Mouse (Mus musculus) kidney, adult 2 months (tissue): ENCODE data around the gene Sun1. TPM values are rescaled to one million over a fixed set of nuclear protein-coding genes. Genes with fewer than 3 reads are reported as not detected.

Experiments used
- DNase-seq: peaks from one replicate; pipeline ENCODE4 v3.0.0; 2021
- H3K27ac ChIP-seq: fragments of 200-500 bp; 2 replicates; pipeline ENCODE4 v1.5.1; 2012; ENCODE audit warnings: low read depth, low read length, control low read depth, inconsistent platforms; ENCODE audit not compliant: insufficient read depth
- H3K27me3 ChIP-seq: fragments of 200-500 bp; replicated peaks from 2 replicates; pipeline ENCODE4 v1.6.1; 2012; ENCODE audit warnings: mild to moderate bottlenecking, moderate library complexity, low read length, inconsistent platforms; ENCODE audit not compliant: control insufficient read depth, insufficient read depth
- H3K36me3 ChIP-seq: fragments of 200-500 bp; 2 replicates; pipeline ENCODE4 v1.6.1; 2012; ENCODE audit warnings: mild to moderate bottlenecking, moderate library complexity, low read length, inconsistent platforms; ENCODE audit not compliant: control insufficient read depth, insufficient read depth
- H3K4me1 ChIP-seq: fragments of 200-500 bp; 2 replicates; pipeline ENCODE4 v1.6.1; 2011; ENCODE audit warnings: low read length; ENCODE audit not compliant: control insufficient read depth, insufficient read depth
- H3K4me3 ChIP-seq: fragments of 200-500 bp; 2 replicates; pipeline ENCODE4 v1.5.1; 2011; ENCODE audit warnings: mild to moderate bottlenecking, low read depth, low read length, control low read depth; ENCODE audit not compliant: insufficient read depth
- CTCF ChIP-seq: fragments of 200-500 bp; conservative IDR thresholded peaks from 2 replicates; pipeline ENCODE4 v1.5.1; 2011; ENCODE audit warnings: low read depth, mild to moderate bottlenecking, control low read depth, low read length, moderate library complexity, mixed read lengths; ENCODE audit not compliant: insufficient read depth, insufficient read length
- POLR2A ChIP-seq: fragments of 200-500 bp; IDR thresholded peaks from one replicate; pipeline ENCODE4 v1.6.1; 2011; ENCODE audit warnings: low read depth, low read length, control low read depth
- WGBS: fragments of 180-500 bp; shearing (Covaris S2); methylation state at CpG from one replicate; pipeline ENCODE4 v1.1.7; 2018; 5-methylcytosine and 5-hydroxymethylcytosine counted together
- polyA plus RNA-seq: library from polyadenylated mRNA; depleted of rRNA; stranded (reverse); fragments of >200 nt; gene quantifications from 2 replicates; pipeline ENCODE4 v1.2.3, GENCODE M21; 2012

The Sun1 gene
- polyA plus RNA-seq, 1 experiment: 40.0 TPM

DNA sequence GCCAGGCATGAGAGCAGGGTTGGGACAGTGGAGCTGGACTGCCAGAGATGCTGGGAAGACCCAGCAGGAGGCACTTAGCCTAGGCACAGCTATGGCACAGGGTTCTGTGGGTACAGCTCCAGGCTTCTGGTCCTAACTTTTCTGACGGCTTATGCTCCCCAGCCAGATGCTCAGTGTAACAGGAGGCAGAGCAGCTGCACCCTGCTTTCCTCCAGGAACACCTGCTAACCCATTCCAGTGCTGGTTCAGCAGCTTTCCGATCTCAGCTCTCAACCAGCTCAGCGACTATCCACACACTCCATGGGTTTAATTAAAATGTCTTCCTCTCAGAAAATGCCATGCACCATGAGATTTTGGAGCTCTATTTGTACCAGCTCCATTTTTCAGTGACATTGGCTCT, 16.3 kb downstream of the Sun1 start:
- H3K36me3 ChIP-seq: peaks cover 2% of the 10 kb centered on the region; the same call in 1 of the 2 replicates
- no peak for TF ChIP-seq POLR2A
- no peak for TF ChIP-seq CTCF
- no peak overlapping the region for H3K4me3 ChIP-seq
- H3K27ac ChIP-seq: no peak overlapping the region
- WGBS: 71% methylated on average over 3 of the region's 3 CpGs
- no peaks in the 10 kb centered on the region for H3K4me1 ChIP-seq
- no peak for DNase-seq
- H3K27me3 ChIP-seq: no peaks in the 10 kb centered on the region

DNA sequence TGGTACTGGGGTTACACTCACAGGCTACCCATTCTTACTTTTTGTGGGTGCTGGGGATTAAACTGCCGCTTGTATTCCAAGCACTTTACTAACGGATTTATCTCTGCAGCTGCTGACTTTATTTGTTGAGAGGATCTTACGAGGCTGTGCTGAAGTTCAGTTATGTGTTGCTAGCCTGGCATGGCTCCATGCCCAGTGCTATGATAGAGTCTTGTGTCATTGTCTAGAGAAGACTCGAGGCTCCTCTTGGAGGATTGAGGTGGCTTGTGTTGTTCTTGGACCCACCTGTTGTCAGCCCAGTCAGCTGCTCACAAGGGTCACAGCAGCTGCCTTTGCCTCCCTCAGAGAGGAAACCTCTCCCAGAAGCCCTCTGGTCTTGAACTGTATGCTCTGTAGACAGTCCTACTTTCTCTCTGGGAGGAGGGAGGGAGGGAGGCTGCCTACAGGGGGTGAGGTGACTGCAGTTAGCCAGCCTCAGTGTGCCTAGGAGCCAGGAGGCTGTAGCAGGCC, 19.6 kb downstream of the Sun1 start:
- TF ChIP-seq POLR2A: no peak
- TF ChIP-seq CTCF: no peak

DNA sequence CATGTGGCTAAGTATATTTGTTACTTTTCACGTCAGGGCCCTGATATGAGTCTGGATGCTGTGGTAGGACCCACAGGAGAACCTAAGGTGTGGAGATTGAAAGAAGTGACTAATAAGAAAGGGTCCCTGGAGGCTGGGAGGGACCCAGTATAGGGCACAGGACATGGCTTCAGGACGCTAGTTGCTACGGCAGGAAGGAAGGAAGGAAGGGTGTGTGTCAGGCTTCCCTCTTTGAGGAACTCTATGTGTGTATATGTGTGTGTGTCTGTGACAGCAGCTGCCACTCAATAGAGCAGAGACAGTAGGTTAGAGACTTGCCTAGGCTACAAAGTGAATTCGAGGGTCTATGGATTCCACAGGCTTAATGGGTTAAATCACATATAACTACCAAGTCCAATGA, 20.2 kb downstream of the Sun1 start:
- Histone ChIP-seq H3K27ac (0 out of 2 replicates have a peak overlapping the region, but pooled peaks have one; percentile 31), H3K36me3 (no peaks in the 10 kb centered on the region; the same call in 1 of the 2 replicates)
- 67% methylated on average over 4 of the region's 4 CpGs for WGBS

More for the DNA sequence above, 19.6 kb downstream of the Sun1 start:
- Histone ChIP-seq H3K27me3 (no peaks in the 10 kb centered on the region), H3K4me3 (no peak overlapping the region), H3K36me3 (peaks cover 2% of the 10 kb centered on the region; the same call in 1 of the 2 replicates), H3K27ac (0 out of 2 replicates have a peak overlapping the region, but pooled peaks have one; percentile 31), H3K4me1 (no peaks in the 10 kb centered on the region)
- WGBS: 51% methylated on average over 4 of the region's 4 CpGs
- DNase-seq: peak; percentile 43

DNA sequence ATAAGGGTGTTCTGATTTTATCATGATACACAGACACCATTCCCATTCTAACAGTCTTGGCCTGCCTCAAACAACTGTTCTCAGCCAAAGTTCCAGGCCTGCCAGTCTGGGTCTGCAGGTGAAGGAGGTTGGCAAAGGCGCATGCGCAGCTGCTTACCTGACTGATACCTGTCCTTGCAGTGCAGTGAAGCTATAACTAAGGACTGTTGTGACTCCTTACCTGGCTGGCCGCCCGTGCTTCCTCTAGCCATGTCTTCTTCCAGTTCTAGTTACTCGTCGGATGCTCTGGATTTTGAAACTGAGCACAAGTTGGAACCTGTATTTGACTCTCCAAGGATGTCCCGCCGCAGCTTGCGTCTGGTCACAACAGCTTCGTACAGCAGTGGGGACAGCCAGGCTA, 22.9 kb downstream of the Sun1 start:
- TF ChIP-seq CTCF (no peak), POLR2A (no peak)
- Histone ChIP-seq H3K4me3 (no peak overlapping the region), H3K27ac (no peak overlapping the region), H3K36me3 (peaks cover 4% of the 10 kb centered on the region), H3K4me1 (no peaks in the 10 kb centered on the region; the same call in 1 of the 2 replicates), H3K27me3 (no peaks in the 10 kb centered on the region)
- no peak for DNase-seq
- WGBS: 96% methylated on average over 10 of the region's 10 CpGs

More for the DNA sequence above, 20.2 kb downstream of the Sun1 start:
- TF ChIP-seq POLR2A: no peak
- no peak for TF ChIP-seq CTCF
- peak; percentile 70 for DNase-seq
- H3K27me3 ChIP-seq: no peaks in the 10 kb centered on the region
- H3K4me3 ChIP-seq: no peak overlapping the region
- H3K4me1 ChIP-seq: no peaks in the 10 kb centered on the region

DNA sequence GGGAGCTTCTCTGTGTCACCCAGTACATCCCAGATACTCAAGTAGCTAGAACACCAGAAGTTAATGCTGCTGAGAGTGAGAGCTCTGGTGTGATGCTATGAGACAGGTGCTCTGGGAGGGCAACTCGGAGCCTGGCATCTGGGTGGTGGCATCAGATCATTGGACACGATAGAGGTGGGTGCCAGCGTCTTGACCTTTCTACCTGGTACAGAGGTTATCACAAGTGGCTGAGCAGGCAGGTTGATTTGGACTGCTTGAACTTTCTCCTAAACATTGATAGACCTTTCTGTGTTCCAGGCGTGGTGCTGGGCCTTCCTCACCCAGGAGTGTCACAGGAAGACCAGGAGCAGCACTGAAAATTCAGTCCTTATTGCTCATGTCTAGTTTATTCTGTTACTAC, 26.8 kb downstream of the Sun1 start:
- Histone ChIP-seq H3K36me3 (peaks cover 4% of the 10 kb centered on the region), H3K4me3 (no peak overlapping the region), H3K27me3 (no peaks in the 10 kb centered on the region), H3K27ac (no peak overlapping the region), H3K4me1 (no peaks in the 10 kb centered on the region; the same call in 1 of the 2 replicates)
- peak; percentile 53 for DNase-seq
- no peak for TF ChIP-seq POLR2A
- no peak for TF ChIP-seq CTCF
- WGBS: 56% methylated on average over 4 of the region's 4 CpGs

DNA sequence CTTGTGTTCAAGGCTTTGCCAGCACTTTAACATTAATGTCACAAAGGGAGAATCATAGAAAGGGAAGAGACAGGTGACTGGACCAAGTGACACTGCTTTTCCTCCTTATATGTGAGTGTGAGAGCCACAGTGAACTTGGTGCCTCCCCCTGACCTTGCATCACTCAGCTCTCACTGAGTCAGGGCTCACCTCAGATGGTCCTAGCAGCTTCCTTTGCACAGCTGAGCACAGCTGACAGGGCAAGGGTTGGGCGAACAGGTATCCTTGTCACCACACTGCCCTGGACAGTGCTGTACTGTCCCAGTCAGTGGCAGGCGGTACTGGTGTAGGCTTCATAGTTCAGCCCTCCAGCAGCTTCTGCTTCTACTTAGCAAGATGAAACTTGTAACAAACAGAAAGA, 27.2 kb downstream of the Sun1 start:
- Histone ChIP-seq H3K4me3 (no peak overlapping the region), H3K4me1 (no peaks in the 10 kb centered on the region; the same call in 1 of the 2 replicates), H3K27ac (no peak overlapping the region), H3K36me3 (peaks cover 4% of the 10 kb centered on the region), H3K27me3 (no peaks in the 10 kb centered on the region)
- WGBS: 100% methylated on average over 2 of the region's 2 CpGs
- no peak for DNase-seq
- TF ChIP-seq POLR2A: no peak
- TF ChIP-seq CTCF: no peak

DNA sequence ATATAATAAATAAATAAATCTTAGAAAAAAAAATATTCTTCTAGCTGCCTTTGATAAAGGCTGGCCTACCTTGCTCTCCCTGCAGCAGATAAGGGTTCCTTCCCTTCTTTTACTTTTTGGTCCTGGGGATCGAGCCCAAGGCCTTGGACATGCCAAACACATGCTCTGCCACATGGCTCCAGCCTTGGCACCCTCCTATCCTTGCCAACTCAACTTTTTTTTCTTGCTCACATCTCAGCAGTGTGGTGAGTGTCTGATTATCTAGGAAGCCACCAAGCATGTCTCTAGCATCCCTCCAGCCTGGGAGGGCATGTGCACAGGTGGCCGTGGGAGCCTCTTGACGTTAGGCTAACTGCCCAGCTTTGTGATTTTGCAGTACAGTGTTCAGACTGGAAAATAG, 27.9 kb downstream of the Sun1 start:
- no peaks in the 10 kb centered on the region; the same call in 1 of the 2 replicates for H3K4me1 ChIP-seq
- 93% methylated on average over 3 of the region's 3 CpGs for WGBS
- H3K4me3 ChIP-seq: no peak overlapping the region
- H3K27ac ChIP-seq: no peak overlapping the region
- TF ChIP-seq CTCF (no peak), POLR2A (no peak)
- no peak for DNase-seq
- no peaks in the 10 kb centered on the region for H3K27me3 ChIP-seq
- H3K36me3 ChIP-seq: peaks cover 4% of the 10 kb centered on the region
